Mouse (Mus musculus) hindbrain, postnatal 0 days (tissue): Measurements from ENCODE around the gene B3galt5. TPM values are rescaled to one million over a fixed set of nuclear protein-coding genes. Genes with fewer than 3 reads are reported as not detected.
"Not testable (repeated sequence)": the region's sequence is repeated elsewhere in the genome, so short reads cannot be mapped to it uniquely, and the experiment has no call there.

Experiments used
- ATAC-seq: fragments of 200-750 bp; cut with Nextera tagmentation; 2 replicates; pipeline ENCODE4 v1.8.0; 2017; ENCODE audit warnings: mild to moderate bottlenecking, moderate TSS enrichment, moderate library complexity
- DNase-seq: peaks from one replicate; pipeline ENCODE4 v3.0.0-alpha.2; 2015; ENCODE audit warnings: low spot score
- H3K27ac ChIP-seq: fragments of 300-500 bp; sonication (generic); 2 replicates; pipeline ENCODE4 v1.5.1; 2014; ENCODE audit warnings: mild to moderate bottlenecking
- H3K27me3 ChIP-seq: fragments of 300-500 bp; sonication (generic); 2 replicates; pipeline ENCODE4 v1.6.1; 2014; ENCODE audit warnings: low read length, mixed read lengths; ENCODE audit not compliant: insufficient read depth
- H3K36me3 ChIP-seq: fragments of 300-500 bp; sonication (generic); 2 replicates; pipeline ENCODE4 v1.6.1; 2014; ENCODE audit warnings: low read length, mixed read lengths; ENCODE audit not compliant: insufficient read depth
- H3K4me1 ChIP-seq: fragments of 300-500 bp; sonication (generic); 2 replicates; pipeline ENCODE4 v1.6.1; 2014; ENCODE audit warnings: antibody characterized with exemption, low read length, mixed read lengths; ENCODE audit not compliant: insufficient read depth
- H3K4me2 ChIP-seq: fragments of 300-500 bp; sonication (generic); 2 replicates; pipeline ENCODE4 v1.6.1; 2014; ENCODE audit warnings: low read depth, mild to moderate bottlenecking, low read length, moderate library complexity, mixed read lengths
- H3K4me3 ChIP-seq: fragments of 300-500 bp; sonication (generic); 2 replicates; pipeline ENCODE4 v1.5.1; 2014; ENCODE audit warnings: low read length
- H3K9ac ChIP-seq: fragments of 300-500 bp; sonication (generic); replicated peaks from 2 replicates; pipeline ENCODE4 v1.6.1; 2014; ENCODE audit warnings: mild to moderate bottlenecking, low read length, moderate library complexity, mixed read lengths
- H3K9me3 ChIP-seq: fragments of 300-500 bp; sonication (generic); 2 replicates; pipeline ENCODE4 v1.6.1; 2016; ENCODE audit warnings: low read length, mixed read lengths
- CTCF ChIP-seq: IDR thresholded peaks from 2 replicates; pipeline ENCODE4 v1.5.1; 2016; ENCODE audit warnings: antibody characterized with exemption, control low read depth, low read depth
- WGBS: fragments of 180-500 bp; shearing (Covaris S2); extraction: QIAGEN DNeasy Blood & Tissue Kit; methylation state at CpG from one replicate; pipeline ENCODE4 v1.1.7; 2014; 5-methylcytosine and 5-hydroxymethylcytosine counted together
- polyA plus RNA-seq: library from polyadenylated mRNA; unstranded; fragments of >200 nt; fragmentation: Nextera tagmentation; extraction: Ambion mirVana; gene quantifications from 2 replicates; pipeline ENCODE4 v1.2.1, GENCODE M21; 2015
- total RNA-seq: library from RNA; depleted of rRNA; stranded (reverse); fragments of >200 nt; gene quantifications from 2 replicates; pipeline ENCODE4 v1.2.3, GENCODE M21; 2014

B3galt5 gene
- total and polyA plus RNA-seq, 2 experiments from 2014 or later, result 7.3 to 11.3 TPM

DNA sequence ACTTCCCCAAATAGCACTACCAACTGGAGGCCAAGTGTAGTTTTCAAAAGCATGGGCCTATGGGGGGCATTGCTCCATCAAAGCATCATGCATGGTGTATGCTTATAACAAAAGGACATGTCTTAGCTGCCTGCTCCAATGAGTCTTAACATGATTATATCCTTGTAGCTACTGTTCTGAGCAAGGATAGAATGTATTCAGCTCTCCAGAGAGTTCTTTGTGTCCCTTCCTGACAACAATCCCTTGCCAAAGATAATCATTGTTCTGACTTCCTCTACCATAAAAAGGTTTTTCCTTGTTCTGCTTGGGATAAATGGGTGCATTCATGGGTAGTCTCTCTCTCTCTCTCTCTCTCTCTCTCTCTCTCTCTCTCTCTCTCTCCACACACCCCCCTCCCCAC, 68.8 kb downstream of the B3galt5 start:
- Histone ChIP-seq H3K36me3 (no peaks in the 10 kb centered on the region), H3K4me1 (no peaks in the 10 kb centered on the region), H3K9ac (no peak overlapping the region), H3K27me3 (no peaks in the 10 kb centered on the region), H3K9me3 (no peaks in the 10 kb centered on the region), H3K4me3 (no peak overlapping the region), H3K27ac (no peak overlapping the region), H3K4me2 (no peak overlapping the region)
- TF ChIP-seq CTCF, result no peak
- peak; percentile 74 for ATAC-seq
- DNase-seq, result peak; percentile 10

DNA sequence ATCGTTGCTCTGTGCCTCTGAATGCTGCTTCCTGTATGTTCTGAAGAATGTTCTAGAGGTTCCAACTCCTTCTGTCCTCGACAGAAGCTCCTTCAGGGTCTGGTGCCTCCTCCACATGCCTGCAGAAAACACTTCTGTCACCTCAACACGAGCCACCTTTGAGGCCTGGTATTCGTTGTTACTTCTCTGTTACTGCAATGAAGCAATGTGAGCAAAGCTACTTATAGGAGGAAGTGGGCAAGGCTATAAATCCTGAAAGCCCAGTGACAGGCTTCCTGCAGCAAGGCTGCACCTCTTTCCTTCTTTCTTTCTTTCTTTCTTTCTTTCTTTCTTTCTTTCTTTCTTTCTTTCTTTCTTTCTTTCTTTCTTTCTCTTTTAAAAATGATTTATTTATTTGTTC, 71.3 kb downstream of the B3galt5 start:
- H3K27me3 ChIP-seq, result no peaks in the 10 kb centered on the region
- ATAC-seq (no peak), DNase-seq (no peak)
- no peak overlapping the region for H3K27ac ChIP-seq
- WGBS, result 83% methylated on average over 4 of the region's 4 CpGs
- H3K4me3 ChIP-seq, result no peak overlapping the region
- no peaks in the 10 kb centered on the region for H3K4me1 ChIP-seq
- no peaks in the 10 kb centered on the region for H3K9me3 ChIP-seq
- H3K4me2 ChIP-seq, result no peak overlapping the region
- no peak for TF ChIP-seq CTCF
- no peak overlapping the region for H3K9ac ChIP-seq
- no peaks in the 10 kb centered on the region for H3K36me3 ChIP-seq

DNA sequence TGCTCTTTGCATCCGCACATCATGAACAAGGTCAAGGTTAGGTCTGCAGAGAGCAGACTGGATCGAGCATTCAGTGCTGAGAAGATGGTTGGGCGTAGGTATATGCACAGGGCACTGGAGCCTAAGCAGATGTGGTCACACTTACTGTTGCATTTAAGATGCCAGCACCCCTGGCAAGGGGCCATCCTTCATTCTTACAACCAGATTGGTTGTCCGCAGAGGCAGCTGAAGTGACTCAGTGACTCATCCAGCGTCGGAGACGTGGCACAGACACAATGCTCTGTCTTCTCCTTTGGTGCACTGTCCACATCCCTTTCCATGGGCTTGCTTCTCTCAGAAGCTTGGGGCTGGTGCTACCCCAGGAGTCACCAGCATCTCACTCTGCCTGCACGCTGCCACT, 82.2 kb downstream of the B3galt5 start:
- Histone ChIP-seq H3K4me2 (no peak overlapping the region), H3K36me3 (no peaks in the 10 kb centered on the region), H3K4me1 (no peaks in the 10 kb centered on the region), H3K27me3 (no peaks in the 10 kb centered on the region), H3K9ac (no peak overlapping the region), H3K27ac (no peak overlapping the region), H3K4me3 (no peak overlapping the region), H3K9me3 (no peaks in the 10 kb centered on the region)
- 84% methylated on average over 8 of the region's 8 CpGs for WGBS
- ATAC-seq (no peak), DNase-seq (no peak)
- TF ChIP-seq CTCF, result no peak

DNA sequence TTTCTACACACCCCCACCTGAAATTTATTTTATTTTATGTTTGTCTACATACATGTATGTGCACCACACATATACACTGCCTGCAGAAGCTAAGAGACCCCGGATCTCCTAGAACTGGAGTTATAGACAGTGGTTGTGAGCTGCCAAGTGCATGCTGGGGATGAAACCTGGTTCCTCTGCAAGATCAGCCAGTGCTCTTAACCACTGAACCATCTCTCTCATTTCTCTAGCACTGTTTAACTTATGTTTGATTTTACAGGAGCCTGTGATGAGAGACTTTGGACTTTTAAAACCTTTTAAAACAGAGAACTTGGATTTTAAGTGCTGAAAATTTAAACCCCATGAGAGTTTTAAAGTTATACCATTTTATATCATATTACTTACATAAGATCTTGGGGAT, 87.1 kb downstream of the B3galt5 start:
- Histone ChIP-seq H3K27me3 (no peaks in the 10 kb centered on the region), H3K4me3 (no peak overlapping the region), H3K36me3 (no peaks in the 10 kb centered on the region), H3K9me3 (no peaks in the 10 kb centered on the region), H3K4me1 (peaks cover 10% of the 10 kb centered on the region; the same call in 1 of the 2 replicates), H3K9ac (no peak overlapping the region), H3K27ac (no peak overlapping the region), H3K4me2 (no peak overlapping the region)
- no peak for DNase-seq
- 87% methylated on average over 1 of the region's 1 CpGs for WGBS
- ATAC-seq, result no peak
- TF ChIP-seq CTCF, result no peak

DNA sequence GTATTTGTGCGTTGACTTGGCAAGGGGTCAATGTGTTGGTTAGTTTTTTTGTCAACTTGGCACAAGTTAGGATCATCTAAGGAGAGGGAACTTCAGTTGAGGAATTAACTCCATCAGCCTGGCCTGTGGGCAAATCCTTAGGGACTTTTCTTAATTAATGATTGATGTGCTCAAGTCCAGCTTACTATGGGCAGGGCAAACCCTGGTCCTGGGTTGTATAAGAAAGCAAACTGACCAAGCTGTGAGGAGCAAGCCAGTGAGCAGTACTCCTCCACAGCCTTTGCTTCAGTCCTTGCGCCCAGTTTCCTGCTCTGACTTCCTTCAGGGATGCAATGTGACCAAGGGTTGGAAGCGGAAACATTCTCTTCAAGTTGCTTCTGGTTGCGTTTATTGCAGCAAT, 87.6 kb downstream of the B3galt5 start:
- ATAC-seq, result no peak
- 91% methylated on average over 4 of the region's 4 CpGs for WGBS
- Histone ChIP-seq H3K9me3 (no peaks in the 10 kb centered on the region), H3K36me3 (no peaks in the 10 kb centered on the region), H3K9ac (no peak overlapping the region), H3K27ac (no peak overlapping the region), H3K27me3 (no peaks in the 10 kb centered on the region), H3K4me3 (no peak overlapping the region), H3K4me2 (no peak overlapping the region), H3K4me1 (peaks cover 10% of the 10 kb centered on the region; the same call in 1 of the 2 replicates)
- TF ChIP-seq CTCF, result no peak
- DNase-seq, result no peak

DNA sequence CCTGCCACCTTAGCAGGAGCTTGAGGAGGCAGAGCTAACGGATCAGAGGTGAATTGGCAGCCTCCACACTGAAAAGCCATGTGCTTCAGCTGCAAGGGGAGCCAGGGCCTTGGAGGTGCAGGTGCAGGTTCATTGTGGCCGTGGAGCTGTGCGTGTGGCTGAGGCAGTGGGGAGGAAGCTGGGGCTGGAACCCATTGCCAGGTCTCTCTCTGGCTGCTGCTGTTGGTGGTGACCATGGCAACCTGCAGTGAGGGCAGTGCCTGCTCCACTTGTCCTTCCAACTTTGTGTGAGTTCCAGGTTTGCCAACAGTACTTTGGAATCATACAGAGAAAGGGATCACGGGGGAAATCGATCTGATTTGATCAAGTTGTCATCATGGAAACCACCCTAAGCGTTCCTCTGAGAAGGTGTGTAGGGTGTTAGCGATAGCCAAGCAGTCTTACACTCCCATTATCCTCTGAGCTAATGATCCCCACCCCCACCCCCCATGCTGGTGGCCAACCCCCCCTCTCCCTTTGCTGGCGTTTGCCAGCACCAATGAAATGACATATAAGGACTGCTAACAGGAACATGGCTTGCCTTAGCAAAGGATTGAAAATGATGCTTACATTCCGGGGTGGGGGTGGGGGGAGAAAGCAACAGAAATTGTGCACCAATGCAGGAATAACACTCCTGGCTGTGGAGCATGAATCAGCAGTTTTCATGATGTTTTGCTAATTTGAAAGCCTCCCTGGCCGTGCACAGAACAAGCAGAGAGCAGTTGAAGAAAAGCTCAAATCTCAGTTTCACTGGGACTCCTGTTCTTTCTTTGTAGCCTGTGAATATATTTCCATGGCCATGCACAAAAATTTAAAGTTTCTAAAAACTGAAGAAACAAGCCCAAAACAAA, 90.8 kb downstream of the B3galt5 start:
- 34% methylated on average over 10 of the region's 10 CpGs for WGBS
- Histone ChIP-seq H3K9ac (no peak overlapping the region), H3K9me3 (no peaks in the 10 kb centered on the region), H3K4me2 (no peak overlapping the region), H3K27me3 (no peaks in the 10 kb centered on the region), H3K4me1 (peaks cover 10% of the 10 kb centered on the region; the same call in 1 of the 2 replicates), H3K36me3 (no peaks in the 10 kb centered on the region), H3K27ac (no peak overlapping the region), H3K4me3 (no peak overlapping the region)
- TF ChIP-seq CTCF, result no peak
- peak; percentile 79; the same call in 1 of the 2 replicates for ATAC-seq
- DNase-seq, result peak; percentile 39

DNA sequence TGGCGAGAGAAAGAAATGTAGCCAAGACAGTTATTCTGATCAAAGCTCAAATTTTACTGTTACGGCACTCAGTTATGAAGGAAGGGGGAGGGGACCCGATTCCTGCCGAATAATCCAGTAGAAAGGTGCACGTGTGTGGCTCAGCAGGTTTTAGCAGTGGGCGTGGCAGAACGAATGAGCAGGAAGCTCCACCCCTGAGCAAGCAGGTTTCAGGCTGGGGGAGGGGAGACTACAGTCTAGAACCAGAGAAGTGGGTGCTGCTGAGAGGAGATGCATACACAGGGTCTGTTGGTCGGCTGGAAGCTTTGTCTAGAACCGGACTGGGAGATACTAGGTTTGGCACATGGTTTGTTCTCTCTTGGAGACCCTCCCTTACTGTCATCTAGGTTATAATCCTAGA, 91.7 kb downstream of the B3galt5 start:
- H3K36me3 ChIP-seq, H3K4me3 ChIP-seq, H3K4me2 ChIP-seq, H3K27ac ChIP-seq, DNase-seq, H3K9me3 ChIP-seq, H3K9ac ChIP-seq, ATAC-seq, H3K27me3 ChIP-seq: not testable (repeated sequence)
- peaks cover 10% of the 10 kb centered on the region; the same call in 1 of the 2 replicates for H3K4me1 ChIP-seq
- WGBS, result 47% methylated on average over 9 of the region's 9 CpGs
